Mouse (Mus musculus) intestine, embryonic 15.5 days (tissue): ENCODE measurements at regions not wholly inside any gene's neighbourhood (a gene's known extent, or its start where the extent isn't known, plus 50 kb on each side); places are given as distances from the start of the nearest gene placed in this dataset.

Experiments used
- ATAC-seq: fragments of 200-750 bp; cut with Nextera tagmentation; 2 replicates; pipeline ENCODE4 v1.8.0; 2017; ENCODE audit warnings: moderate TSS enrichment, moderate library complexity
- H3K27ac ChIP-seq: fragments of 300-500 bp; sonication (generic); 2 replicates; pipeline ENCODE4 v1.5.1; 2015; ENCODE audit warnings: mild to moderate bottlenecking, inconsistent platforms
- H3K27me3 ChIP-seq: fragments of 300-500 bp; sonication (generic); replicated peaks from 2 replicates; pipeline ENCODE4 v1.6.1; 2015; ENCODE audit warnings: inconsistent platforms
- H3K36me3 ChIP-seq: fragments of 300-500 bp; sonication (generic); 2 replicates; pipeline ENCODE4 v1.6.1; 2015; ENCODE audit warnings: inconsistent platforms
- H3K4me1 ChIP-seq: fragments of 300-500 bp; sonication (generic); replicated peaks from 2 replicates; pipeline ENCODE4 v1.6.1; 2015; ENCODE audit warnings: inconsistent platforms
- H3K4me2 ChIP-seq: fragments of 300-500 bp; sonication (generic); replicated peaks from 2 replicates; pipeline ENCODE4 v1.6.1; 2015; ENCODE audit warnings: mild to moderate bottlenecking, inconsistent platforms
- H3K4me3 ChIP-seq: fragments of 300-500 bp; sonication (generic); replicated peaks from 2 replicates; pipeline ENCODE4 v1.5.1; 2015; ENCODE audit warnings: inconsistent platforms
- H3K9ac ChIP-seq: fragments of 300-500 bp; sonication (generic); 2 replicates; pipeline ENCODE4 v1.6.1; 2015; ENCODE audit warnings: inconsistent platforms
- H3K9me3 ChIP-seq: fragments of 300-500 bp; sonication (generic); 2 replicates; pipeline ENCODE4 v1.6.1; 2016; ENCODE audit warnings: inconsistent platforms
- WGBS: fragments of 180-500 bp; shearing (Covaris S2); methylation state at CpG from one replicate; pipeline ENCODE4 v1.1.7; 2015; 5-methylcytosine and 5-hydroxymethylcytosine counted together

DNA sequence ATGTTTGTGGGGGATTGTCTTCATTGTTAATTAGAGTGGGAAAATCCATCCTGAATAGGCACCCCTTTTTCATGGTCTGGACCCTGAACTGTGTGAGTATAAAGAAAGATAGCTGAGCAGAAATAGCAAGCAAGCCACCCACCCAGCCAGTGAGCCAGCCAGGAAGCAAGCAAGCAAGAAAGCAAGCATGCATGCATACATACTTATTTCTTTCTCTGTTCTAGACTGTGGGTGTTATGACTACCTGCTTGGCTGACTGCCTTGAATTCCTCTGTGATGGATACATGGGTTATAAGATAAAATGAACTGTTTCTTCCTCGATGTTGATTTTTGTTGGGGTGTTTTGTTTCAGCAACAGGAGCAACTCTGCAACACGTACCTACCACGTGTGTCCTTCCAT lies 385.8 kb downstream of the Pmp22 start:
- Histone ChIP-seq H3K27ac (no peak overlapping the region), H3K4me3 (no peak overlapping the region), H3K4me2 (no peak overlapping the region), H3K36me3 (no peaks in the 10 kb centered on the region), H3K9ac (no peak overlapping the region), H3K4me1 (peaks cover 8% of the 10 kb centered on the region), H3K27me3 (no peaks in the 10 kb centered on the region), H3K9me3 (no peaks in the 10 kb centered on the region)
- WGBS = 83% methylated on average over 3 of the region's 3 CpGs
- no peak for ATAC-seq

DNA sequence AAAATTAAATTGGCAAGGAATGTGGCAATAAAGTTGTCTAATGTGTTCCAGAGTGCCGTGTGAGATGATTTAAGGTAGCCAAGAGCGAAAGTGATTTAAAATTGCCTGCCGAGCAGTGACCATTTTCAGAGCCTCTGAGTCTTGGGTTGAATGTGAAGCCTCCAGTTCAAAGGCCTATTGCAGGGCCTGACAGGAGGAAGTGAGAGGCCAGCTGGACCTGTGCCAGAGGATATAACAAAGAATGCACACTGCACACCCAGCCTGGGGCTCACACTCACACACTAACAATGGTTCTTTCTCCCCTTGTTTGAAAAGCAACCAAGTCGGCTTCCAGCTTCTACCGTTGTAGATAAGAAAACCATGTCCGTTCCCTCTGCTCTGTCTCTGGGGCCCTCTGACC lies 390.1 kb downstream of the Pmp22 start:
- peak; percentile 79; the same call in 1 of the 2 replicates for ATAC-seq
- H3K4me2 ChIP-seq = no peak overlapping the region
- H3K9me3 ChIP-seq = no peaks in the 10 kb centered on the region
- no peak overlapping the region for H3K27ac ChIP-seq
- H3K36me3 ChIP-seq = no peaks in the 10 kb centered on the region
- no peak overlapping the region for H3K4me3 ChIP-seq
- H3K9ac ChIP-seq = no peak overlapping the region
- H3K4me1 ChIP-seq = peaks cover 8% of the 10 kb centered on the region
- no peaks in the 10 kb centered on the region for H3K27me3 ChIP-seq
- WGBS = 36% methylated on average over 6 of the region's 6 CpGs

DNA sequence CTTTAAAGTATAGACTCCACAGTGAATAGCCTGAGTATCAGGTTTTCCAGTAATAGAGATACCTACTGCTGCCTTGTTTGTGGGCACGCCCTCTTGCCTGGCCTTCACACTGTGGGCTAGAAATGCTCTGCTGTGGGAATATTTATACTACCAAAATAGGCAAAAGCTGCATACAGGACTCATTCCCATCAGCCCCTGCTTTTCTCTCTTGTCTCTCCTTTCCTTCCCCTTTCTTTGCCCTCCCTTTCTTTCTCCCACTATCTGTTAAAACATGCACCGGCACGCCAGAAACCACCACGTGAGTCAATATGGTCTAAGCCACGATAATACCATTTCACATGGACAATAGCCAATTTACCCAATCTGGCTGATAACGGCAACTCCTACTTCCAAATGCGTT lies 395.5 kb downstream of the Pmp22 start:
- no peaks in the 10 kb centered on the region for H3K27me3 ChIP-seq
- H3K9ac ChIP-seq = no peak overlapping the region
- no peaks in the 10 kb centered on the region for H3K4me1 ChIP-seq
- no peak overlapping the region for H3K4me3 ChIP-seq
- H3K27ac ChIP-seq = no peak overlapping the region
- WGBS = 64% methylated on average over 7 of the region's 7 CpGs
- no peaks in the 10 kb centered on the region for H3K9me3 ChIP-seq
- H3K36me3 ChIP-seq = no peaks in the 10 kb centered on the region
- no peak for ATAC-seq
- H3K4me2 ChIP-seq = no peak overlapping the region

DNA sequence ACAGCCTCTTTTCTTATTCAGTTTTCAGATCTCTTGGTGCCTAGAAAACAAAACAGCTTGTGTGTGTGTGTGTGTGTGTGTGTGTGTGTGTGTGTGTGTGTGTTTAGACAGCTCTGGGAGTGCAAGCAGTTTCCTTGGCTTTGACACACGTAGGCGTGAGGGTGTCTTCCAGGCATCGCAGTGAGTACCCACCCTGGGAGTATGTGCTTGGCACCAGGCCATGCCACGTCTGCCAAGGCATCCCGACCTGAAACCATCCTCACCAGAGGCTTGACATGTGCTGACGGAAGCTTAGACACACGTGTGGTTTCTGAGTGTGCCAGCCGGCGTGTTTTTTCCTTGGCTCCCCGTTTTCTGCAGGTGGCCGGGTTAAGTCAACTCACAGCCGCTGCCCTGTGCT lies 396.6 kb downstream of the Pmp22 start:
- 65% methylated on average over 12 of the region's 12 CpGs for WGBS
- no peak overlapping the region for H3K27ac ChIP-seq
- no peaks in the 10 kb centered on the region for H3K27me3 ChIP-seq
- no peak overlapping the region for H3K4me3 ChIP-seq
- no peak overlapping the region for H3K4me2 ChIP-seq
- no peaks in the 10 kb centered on the region for H3K36me3 ChIP-seq
- no peak for ATAC-seq
- no peak overlapping the region for H3K9ac ChIP-seq
- H3K4me1 ChIP-seq = no peaks in the 10 kb centered on the region
- H3K9me3 ChIP-seq = no peaks in the 10 kb centered on the region

DNA sequence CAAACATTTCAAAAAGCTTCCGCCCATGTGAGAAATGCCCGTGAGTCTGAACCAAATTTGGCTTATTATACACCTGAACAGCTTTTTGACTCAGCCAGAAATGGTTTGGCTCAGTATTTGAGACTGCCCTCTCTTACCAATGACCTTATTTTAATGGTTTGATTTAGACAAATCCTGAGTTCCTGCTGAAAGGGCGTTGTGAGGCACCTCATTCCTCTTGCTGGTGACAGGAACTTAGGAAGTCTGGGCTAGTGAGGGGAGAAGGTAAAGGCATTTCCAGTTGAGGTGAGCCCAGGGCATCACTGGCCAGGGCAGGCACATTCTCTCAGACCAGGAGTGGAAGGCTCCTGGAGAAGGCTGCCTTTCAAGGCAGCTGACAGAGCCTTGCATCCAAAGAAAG lies 396.1 kb downstream of the Hs3st3b1 start:
- no peaks in the 10 kb centered on the region for H3K36me3 ChIP-seq
- H3K27me3 ChIP-seq = no peaks in the 10 kb centered on the region
- H3K4me1 ChIP-seq = no peaks in the 10 kb centered on the region
- no peak overlapping the region for H3K4me2 ChIP-seq
- H3K4me3 ChIP-seq = no peak overlapping the region
- H3K27ac ChIP-seq = no peak overlapping the region
- H3K9me3 ChIP-seq = no peaks in the 10 kb centered on the region
- WGBS = 65% methylated on average over 3 of the region's 3 CpGs
- ATAC-seq = no peak
- H3K9ac ChIP-seq = no peak overlapping the region

DNA sequence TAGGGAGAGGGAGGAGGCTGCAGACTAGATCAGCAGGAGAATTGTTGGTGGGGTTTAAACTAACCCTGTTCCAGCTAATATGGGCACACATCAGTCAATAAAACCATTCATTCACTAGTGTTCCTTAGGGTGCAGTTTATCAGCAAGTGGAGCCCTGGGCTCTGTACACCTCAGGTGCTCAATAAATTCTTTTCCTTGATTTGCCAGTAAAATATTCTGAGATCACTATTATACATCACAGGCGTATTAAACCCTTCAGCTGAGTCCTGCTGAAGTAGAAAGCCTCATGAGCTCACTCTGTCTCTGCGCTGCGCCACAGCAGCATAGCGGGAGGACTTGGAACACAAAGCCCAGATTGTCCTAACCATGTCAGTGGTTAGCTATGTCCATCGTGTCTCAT lies 389.3 kb downstream of the Hs3st3b1 start:
- no peak overlapping the region for H3K27ac ChIP-seq
- H3K4me2 ChIP-seq = no peak overlapping the region
- no peaks in the 10 kb centered on the region for H3K27me3 ChIP-seq
- H3K4me1 ChIP-seq = no peaks in the 10 kb centered on the region
- no peak overlapping the region for H3K4me3 ChIP-seq
- H3K9ac ChIP-seq = no peak overlapping the region
- H3K9me3 ChIP-seq = no peaks in the 10 kb centered on the region
- WGBS = 83% methylated on average over 5 of the region's 5 CpGs
- H3K36me3 ChIP-seq = no peaks in the 10 kb centered on the region
- ATAC-seq = no peak

DNA sequence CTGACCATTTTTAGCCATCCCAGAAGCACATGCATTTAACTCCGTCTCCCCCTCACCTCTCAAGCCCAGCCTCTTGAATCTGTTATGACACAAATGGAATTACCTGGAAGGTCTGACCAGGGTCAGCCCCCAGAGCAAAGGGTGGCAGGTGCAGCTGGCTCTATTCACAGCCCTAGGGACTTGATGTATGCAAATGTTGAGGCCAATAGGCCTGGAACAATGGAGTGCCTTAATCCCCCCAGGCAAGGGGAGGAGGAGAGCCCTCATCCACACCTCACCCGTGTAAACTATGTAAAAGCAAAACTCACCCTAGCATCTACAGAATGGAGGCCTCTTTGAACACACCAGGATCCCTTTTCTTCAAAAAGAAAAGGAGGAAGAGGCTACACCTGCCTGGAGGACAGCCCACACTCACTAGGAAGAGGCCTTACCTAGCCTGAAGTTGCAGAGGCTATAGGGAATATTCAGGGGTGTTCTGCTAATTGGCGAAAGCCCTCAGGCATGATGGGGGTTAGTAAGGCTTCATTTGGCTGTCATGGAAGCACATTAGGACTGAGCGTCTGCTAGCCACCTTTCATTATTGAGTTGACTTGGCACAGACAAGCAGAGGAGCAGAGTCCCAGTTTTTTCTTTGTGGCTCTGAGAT lies 388.4 kb downstream of the Hs3st3b1 start:
- Histone ChIP-seq H3K36me3 (no peaks in the 10 kb centered on the region), H3K27me3 (no peaks in the 10 kb centered on the region), H3K4me2 (no peak overlapping the region), H3K27ac (no peak overlapping the region), H3K9ac (no peak overlapping the region), H3K4me3 (no peak overlapping the region), H3K9me3 (no peaks in the 10 kb centered on the region), H3K4me1 (no peaks in the 10 kb centered on the region)
- 65% methylated on average over 4 of the region's 4 CpGs for WGBS
- ATAC-seq = no peak

DNA sequence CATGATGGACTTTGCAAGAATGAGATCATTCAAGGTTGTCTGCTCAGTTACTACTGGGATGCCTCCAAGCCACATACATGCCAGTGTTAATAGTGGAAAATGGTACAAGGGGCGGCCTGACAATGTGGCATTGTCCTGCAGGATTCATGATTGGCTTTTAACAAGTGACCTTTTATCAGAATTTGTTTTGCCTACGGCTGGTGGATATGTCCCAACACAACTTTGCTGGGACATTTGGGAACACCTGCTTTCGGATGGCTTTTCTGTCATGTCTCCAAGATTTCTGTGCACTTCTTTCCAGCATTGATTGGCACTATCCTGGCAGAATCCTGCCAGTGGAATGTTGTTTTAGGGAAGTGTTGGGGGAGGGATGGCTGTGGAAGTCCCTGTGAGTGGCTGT lies 384.4 kb downstream of the Hs3st3b1 start:
- 74% methylated on average over 3 of the region's 3 CpGs for WGBS
- no peaks in the 10 kb centered on the region for H3K9me3 ChIP-seq
- ATAC-seq = no peak
- no peaks in the 10 kb centered on the region for H3K4me1 ChIP-seq
- no peak overlapping the region for H3K27ac ChIP-seq
- no peak overlapping the region for H3K4me2 ChIP-seq
- no peak overlapping the region for H3K4me3 ChIP-seq
- no peak overlapping the region for H3K9ac ChIP-seq
- H3K27me3 ChIP-seq = no peaks in the 10 kb centered on the region
- H3K36me3 ChIP-seq = no peaks in the 10 kb centered on the region

DNA sequence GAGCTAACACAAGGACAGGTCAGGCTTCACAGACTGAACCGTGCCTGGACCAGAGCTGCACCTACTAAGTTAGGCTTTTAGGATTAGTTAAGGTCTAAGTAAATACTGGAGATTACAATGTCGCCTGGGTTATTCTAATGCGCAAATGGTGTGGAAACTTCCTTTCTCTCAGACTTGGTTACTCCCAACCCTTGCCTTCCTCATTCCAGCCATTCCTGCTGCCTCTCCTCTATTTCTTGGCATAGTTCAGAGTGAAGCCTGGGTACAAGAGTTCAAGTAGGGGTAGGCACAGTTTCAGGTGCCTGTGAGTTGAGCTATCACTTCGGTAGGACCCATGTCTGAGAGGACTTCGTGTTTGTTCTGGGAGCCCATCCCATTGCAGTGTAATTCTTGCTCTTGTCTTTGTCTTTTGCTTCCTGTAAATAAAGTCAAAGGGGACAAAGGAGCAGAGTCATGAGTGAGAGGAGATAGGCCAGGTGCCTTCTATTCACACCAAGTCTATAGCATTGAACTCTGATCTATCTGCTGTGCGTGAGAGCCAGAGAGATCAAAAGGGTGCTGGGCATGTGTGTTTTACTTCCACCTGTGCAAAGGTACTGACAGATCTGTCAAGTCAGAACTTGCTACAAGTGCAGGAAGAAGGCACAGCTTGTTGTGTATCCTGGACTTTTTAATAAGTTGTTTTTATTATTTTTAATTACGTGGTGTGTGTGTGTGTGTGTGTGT lies 378.0 kb downstream of the Hs3st3b1 start:
- Histone ChIP-seq H3K4me2 (no peak overlapping the region), H3K4me3 (no peak overlapping the region), H3K36me3 (no peaks in the 10 kb centered on the region), H3K4me1 (peaks cover 3% of the 10 kb centered on the region; the same call in 1 of the 2 replicates), H3K9ac (no peak overlapping the region), H3K9me3 (no peaks in the 10 kb centered on the region), H3K27me3 (no peaks in the 10 kb centered on the region), H3K27ac (no peak overlapping the region)
- 63% methylated on average over 7 of the region's 7 CpGs for WGBS
- ATAC-seq = peak; percentile 45; the same call in 1 of the 2 replicates

DNA sequence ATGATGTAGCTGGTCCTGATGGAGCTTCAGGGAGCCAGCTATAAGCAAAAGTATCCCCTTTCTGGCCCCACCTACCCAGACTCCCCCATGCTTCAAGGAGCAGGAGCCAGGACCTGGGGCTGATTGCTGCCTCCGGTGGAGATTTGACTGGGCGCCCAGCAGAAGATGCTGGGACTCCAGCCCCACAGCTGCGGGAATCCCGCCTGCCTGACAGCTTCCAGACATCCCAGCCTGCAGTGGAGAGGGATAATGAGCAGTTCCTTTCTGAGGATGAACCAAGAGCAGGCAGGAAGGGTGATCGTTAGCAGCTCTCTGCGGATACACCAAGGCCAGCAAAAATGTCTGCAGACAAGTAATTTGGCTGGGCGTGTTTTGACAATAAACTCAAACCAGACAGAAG lies 376.6 kb downstream of the Hs3st3b1 start:
- peak; percentile 51; the same call in 1 of the 2 replicates for ATAC-seq
- WGBS = 18% methylated on average over 7 of the region's 7 CpGs

DNA sequence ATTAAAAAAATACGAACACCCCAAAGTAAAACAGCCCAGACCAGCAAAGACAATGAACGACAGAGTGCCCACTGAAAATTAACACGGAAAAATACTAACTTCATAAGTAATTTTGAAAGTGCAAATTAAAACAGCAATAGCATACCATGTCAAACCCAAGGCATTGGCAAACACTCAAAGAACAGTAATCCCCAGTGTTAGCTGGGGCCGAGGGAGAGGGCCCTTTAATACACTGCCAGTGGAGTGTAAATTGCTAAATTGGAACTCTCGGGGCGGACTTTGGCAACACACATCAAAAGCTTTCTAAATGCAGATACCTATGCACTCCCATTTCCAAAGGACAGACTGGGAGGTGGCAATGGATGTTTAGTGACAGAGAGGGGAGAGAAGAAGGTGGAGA lies 361.6 kb downstream of the Hs3st3b1 start:
- Histone ChIP-seq H3K27ac (no peak overlapping the region), H3K4me1 (no peaks in the 10 kb centered on the region), H3K4me3 (no peak overlapping the region), H3K4me2 (no peak overlapping the region), H3K9ac (no peak overlapping the region), H3K27me3 (no peaks in the 10 kb centered on the region), H3K9me3 (no peaks in the 10 kb centered on the region), H3K36me3 (no peaks in the 10 kb centered on the region)
- 82% methylated on average over 6 of the region's 6 CpGs for WGBS
- no peak for ATAC-seq

More for the DNA sequence above, 376.6 kb downstream of the Hs3st3b1 start:
- H3K27ac ChIP-seq = peak overlapping the region; percentile 48
- H3K9ac ChIP-seq = no peak overlapping the region
- peaks cover 3% of the 10 kb centered on the region; the same call in 1 of the 2 replicates for H3K4me1 ChIP-seq
- no peaks in the 10 kb centered on the region for H3K27me3 ChIP-seq
- no peaks in the 10 kb centered on the region for H3K36me3 ChIP-seq
- no peak overlapping the region for H3K4me3 ChIP-seq
- H3K4me2 ChIP-seq = no peak overlapping the region
- H3K9me3 ChIP-seq = no peaks in the 10 kb centered on the region

DNA sequence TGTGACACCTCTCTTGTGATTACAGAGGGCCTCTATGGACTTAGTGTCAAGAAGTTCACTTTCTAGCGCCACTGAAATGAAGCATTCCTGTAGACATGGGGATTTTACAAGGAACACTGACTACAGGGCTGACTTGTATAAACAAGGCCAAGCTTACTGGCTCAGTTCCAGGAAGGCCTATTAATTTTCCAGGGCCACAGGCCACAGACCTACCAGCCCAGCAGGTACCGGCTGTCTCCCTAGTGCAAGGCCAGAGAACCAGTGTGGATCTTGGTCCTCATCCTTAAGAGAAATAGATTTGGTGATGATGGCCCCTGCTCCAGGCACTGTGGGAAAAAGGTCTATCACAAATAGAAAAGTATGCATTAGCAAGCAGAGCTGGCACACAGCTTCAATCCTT lies 359.4 kb downstream of the Hs3st3b1 start:
- Histone ChIP-seq H3K9me3 (no peaks in the 10 kb centered on the region), H3K9ac (no peak overlapping the region), H3K4me2 (no peak overlapping the region), H3K4me3 (no peak overlapping the region), H3K27ac (no peak overlapping the region), H3K4me1 (no peaks in the 10 kb centered on the region), H3K27me3 (no peaks in the 10 kb centered on the region), H3K36me3 (no peaks in the 10 kb centered on the region)
- ATAC-seq = no peak
- WGBS = 35% methylated on average over 2 of the region's 2 CpGs
